Mouse (Mus musculus) kidney, adult 8-10 months (tissue): Measurements from ENCODE around the gene Hoxb8.
A peak's percentile ranks its signal among the peaks of the same experiment; 100 is the strongest.

ENCODE experiments used
- DNase-seq, 2 experiments: peaks; one replicate each; pipeline ENCODE4 v3.0.0; 2022

The Hoxb8 gene

DNA sequence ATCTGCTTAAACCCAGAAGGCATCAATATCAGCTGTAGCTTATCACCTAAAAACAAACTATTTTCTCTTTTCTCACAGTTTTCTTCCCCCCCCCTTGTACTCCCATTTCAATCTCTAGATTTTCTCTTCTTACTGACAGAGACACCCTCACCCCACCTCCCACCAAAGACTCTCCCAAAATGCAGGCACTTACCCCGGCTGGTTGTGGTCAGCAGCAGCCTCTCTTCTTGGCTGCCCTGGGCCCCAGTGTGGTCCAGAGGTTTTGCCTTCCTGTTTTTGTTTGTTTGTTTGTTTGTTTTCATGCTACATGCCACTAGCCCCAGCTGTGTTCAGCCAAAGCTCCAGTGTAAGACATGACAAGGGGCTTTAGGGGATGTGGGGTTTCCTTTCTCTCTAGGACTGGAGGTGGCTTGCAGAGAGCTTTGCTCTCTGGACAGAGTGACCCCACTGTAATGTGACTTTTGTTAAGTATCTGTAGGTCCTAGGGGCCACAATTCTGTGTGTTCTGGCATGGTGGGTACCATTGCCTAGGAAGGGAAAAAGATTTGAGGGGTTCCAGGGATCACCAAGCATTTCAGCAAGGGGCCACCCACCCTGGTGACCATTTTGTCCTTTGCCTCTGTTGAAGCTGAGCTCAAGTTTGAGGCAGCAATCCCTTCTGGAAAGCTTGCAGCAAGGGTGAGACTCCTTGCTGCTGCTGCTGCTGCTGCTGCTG, 13.5 kb upstream of the Hoxb8 start:
- no peak for DNase-seq

DNA sequence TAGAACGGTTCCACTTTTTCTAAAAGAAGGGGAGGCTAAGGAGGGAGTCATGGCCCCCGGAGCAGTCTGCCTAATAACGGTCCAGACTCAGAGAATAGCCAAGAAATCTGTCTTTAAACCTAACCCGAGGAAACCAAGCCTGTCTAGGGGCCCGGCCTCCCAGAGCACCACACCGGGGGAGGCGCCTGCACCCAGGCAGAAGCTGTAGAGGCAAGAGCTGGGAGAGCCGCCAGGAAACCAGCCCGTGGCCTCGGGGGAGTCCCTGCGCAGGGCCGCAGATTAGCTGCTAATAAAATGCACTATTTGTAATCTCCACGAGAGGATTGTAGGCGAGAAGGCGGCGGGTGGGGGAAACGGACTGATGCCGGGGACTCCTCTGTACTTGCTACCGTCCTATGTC, 11.8 kb upstream of the Hoxb8 start:
- peak; percentile 75 to 81 for DNase-seq

DNA sequence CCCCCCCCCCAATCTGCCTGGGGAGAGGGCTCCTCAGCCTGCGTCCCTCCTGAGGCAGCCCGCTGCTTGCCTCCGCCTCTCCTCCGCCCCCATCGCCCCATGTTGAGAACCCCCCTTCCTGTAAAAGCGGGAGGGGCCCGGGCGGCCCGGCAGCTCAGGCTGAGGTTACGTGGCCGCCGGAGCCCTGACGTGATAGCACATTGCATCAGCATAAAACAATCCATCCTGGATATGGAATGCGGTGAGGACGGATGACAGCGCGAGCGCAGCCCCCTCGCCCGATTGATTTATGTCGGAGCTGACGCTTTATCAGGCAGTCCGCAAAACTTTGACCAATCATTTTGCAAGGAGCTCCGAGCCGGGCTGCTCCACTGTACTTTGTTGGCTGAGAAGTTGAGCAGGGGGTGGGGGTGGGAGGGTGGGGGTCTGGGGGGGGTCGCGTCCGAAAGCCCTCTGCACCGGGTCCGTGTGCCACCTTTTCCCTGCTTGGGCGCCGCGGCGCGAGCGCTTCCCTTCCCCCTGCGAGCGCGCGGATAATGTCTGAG, 10.6 kb upstream of the Hoxb8 start, which contains the start of gene Hoxb9:
TSS of gene Hoxb9 (plus strand) at position 462 of the 545 bp plus-strand sequence.
- DNase-seq: peak; percentile 53 to 73

DNA sequence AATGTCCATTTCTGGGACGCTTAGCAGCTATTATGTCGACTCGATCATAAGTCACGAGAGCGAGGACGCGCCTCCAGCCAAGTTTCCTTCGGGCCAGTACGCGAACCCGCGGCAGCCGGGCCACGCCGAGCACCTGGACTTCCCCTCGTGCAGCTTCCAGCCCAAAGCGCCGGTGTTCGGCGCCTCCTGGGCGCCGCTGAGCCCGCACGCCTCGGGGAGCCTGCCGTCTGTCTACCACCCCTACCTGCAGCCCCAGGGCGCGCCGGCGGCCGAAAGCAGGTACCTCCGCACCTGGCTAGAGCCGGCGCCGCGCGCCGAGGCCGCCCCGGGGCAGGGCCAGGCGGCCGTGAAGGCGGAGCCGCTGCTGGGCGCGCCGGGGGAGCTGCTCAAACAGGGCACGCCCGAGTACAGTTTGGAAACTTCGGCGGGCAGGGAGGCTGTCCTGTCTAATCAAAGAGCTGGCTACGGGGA, 10.1 kb upstream of the Hoxb8 start:
- peak; percentile 72 to 73 for DNase-seq

DNA sequence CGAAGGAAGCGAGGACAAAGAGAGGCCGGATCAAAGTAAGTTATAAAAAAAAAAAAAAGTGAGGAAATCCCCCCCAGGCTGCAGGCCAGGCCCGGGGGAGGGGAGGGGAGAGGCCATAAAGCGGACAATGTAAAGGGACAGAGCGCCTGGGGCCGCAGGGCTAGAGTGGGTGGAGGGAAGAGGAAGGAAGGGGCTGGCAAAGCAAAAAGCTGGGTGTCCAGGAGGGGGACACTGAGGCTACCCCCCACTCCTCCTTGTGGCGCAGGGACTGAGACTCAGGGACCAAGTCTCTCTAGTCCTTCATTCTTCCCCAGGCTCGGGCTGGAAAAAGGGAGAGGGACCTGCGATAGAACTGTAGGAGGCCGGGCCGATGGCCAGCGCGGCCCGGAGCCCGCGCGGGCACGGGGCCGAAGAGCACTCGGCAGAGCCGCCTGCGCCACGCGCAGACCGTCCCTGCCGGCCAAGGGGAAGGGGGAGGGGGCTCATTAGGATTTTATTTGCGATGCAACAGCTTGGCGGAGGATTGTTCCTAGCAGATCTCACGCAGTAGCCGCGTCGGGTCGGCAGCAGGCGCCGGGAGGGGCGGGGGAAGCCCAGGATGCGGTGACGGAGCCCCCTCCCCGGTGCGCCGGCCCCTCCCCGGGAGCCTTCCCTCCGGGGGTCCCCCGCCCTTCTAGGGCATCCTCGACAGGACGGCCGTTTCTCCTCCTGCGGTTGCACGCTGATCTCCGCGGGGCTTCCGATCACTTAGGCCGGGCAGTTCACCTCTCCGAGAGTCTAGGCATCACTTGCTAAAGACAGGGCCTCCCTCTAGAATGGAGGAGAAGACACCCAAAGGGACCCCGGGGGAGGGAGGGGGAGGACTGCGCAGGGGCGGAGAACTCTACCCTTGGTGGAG, 9.4 kb upstream of the Hoxb8 start:
- DNase-seq: peak in 1 of 2 experiments; percentile 42

GRCm38 (mm10) chr11:96274428-96274827, 7.3 kb upstream of the Hoxb8 start:
- DNase-seq: no peak

DNA sequence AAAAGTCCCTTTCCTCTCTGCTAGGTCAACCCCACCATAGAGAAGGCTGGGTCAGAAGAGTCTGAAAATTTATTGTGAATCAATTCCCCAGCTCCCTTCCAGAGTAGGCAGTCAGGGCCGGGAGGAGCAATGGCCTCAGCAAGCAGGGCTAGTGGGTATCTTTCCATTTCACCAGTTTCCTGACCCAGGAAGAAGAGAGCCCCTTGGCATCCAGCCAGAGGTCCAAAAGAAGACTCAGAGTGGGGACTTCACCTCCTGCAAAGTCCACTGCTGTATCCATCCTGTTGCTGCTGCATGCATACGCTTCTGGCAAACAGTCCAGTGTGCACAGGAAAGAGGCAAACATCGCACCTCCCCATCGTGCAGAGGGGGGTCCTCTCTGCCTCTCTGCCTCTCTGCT, 5.8 kb upstream of the Hoxb8 start:
- DNase-seq: peak in 1 of 2 experiments; percentile 57

DNA sequence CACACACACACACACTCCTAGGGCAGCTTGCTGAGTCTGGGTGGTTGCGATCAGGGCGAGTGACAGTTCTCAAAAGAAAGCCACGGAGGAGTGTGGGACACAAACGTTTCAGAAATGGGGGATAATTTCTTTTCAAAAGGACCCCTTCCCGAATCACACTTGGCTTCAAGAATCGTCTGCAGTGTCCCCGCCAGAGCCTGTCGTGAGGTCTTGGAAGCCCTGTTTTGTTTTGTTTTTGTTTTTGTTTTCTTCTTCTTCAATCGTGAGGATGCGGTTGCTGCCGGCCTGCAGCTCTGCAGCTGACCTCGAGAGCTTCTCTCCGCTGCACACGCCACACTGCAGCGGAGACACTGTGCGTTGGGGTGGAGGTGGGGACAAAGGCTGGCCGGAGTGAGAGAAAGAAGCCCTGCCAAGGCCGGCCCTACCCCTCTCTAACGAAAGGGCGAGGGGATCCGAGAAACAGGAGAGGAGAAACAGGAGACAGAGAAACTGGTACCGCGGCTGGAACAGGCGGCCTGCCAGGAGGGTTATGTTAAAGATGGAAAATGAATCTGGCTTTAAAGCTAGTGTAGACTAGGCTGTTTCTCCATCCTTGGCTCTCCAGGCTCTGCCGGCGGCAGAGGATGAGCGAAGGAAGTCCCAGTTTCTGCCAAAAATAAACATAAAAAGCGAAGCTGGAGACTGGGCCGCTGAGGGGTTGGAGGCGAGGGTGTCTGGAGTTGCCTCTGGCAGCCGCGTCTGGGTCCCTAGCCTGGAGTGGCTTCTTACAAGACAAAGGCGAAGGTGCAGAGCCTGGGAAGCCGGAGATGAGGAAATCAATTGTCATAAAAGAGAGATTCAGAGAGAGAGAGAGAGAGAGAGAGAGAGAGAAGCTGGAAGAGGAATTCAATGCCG, 4.3 kb upstream of the Hoxb8 start:
- DNase-seq: no peak

- no peak for DNase-seq
Observed at GRCm38 (mm10) chr11:96278324-96278723, 3.4 kb upstream of the Hoxb8 start.

- DNase-seq: peak; percentile 91 to 92
Observed at GRCm38 (mm10) chr11:96278773-96279172, 2.9 kb upstream of the Hoxb8 start.

DNA sequence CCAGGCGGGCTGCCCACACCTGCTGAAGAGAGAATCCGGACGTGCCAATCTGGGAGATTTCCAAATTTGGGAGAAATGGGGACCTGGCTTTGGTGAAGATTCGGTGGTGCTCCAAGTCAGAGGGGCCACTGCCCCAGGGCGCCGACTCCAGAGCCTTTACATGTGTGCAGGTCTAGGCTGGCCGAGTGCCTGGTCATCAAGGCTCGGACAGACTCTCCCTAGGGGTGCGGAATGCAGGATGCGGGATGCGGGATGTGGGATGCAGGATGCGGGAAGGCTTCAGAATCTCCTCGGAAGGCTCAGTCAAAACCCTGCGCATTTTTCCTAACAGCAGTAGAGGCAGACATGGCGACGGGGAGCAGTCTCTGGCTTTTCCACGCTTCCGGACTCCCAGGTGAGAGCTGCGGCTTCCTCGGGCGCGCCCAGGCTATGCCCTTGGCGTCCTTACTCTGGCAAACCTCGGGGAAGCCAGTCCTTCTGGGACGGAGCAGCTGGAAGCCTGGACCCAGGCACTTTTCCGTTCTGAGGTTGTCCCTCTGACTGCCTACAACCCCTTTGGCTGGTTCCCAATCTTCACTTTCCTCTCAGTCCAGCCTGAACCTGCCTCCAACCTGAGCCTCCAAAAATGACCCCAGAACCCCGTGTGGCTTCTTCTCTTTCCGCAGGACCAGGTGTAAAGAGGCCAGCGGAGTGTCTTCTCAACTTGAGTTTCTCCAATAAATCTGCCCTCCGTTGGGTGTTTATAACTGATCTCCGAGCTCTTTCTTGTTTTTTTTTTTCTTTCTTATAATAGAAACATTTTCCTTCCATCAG, 2.1 kb upstream of the Hoxb8 start:
- DNase-seq: peak in 1 of 2 experiments; percentile 50

GRCm38 (mm10) chr11:96280399-96281378, 1.0 kb upstream of the Hoxb8 start:
- DNase-seq: peak in 1 of 2 experiments; percentile 60

GRCm38 (mm10) chr11:96281396-96281795, 309 bp upstream of the Hoxb8 start:
- peak in 1 of 2 experiments; percentile 36 for DNase-seq

DNA sequence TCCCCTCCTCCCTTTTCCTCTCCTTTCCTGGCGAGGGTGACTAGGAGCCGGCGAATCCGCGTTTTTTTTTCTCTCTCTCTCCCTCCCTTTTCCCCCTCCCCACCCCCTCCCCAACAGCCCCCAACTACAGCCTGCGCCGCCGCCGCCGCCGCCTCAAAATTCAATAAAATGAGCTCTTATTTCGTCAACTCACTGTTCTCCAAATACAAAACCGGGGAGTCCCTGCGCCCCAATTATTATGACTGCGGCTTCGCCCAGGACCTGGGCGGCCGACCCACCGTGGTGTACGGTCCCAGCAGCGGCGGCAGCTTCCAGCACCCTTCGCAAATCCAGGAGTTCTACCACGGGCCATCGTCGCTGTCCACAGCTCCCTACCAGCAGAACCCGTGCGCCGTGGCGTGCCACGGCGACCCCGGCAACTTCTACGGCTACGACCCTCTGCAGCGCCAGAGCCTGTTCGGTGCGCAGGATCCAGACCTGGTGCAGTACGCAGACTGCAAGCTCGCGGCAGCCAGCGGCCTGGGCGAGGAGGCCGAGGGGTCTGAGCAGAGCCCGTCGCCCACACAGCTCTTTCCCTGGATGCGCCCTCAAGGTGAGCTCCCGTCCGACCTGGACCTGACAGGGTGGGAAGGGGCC, 1.2 kb downstream of the Hoxb8 start:
- peak in 1 of 2 experiments; percentile 33 for DNase-seq

GRCm38 (mm10) chr11:96284041-96284749, 2.5 kb downstream of the Hoxb8 start:
- peak in 1 of 2 experiments; percentile 49 for DNase-seq

DNA sequence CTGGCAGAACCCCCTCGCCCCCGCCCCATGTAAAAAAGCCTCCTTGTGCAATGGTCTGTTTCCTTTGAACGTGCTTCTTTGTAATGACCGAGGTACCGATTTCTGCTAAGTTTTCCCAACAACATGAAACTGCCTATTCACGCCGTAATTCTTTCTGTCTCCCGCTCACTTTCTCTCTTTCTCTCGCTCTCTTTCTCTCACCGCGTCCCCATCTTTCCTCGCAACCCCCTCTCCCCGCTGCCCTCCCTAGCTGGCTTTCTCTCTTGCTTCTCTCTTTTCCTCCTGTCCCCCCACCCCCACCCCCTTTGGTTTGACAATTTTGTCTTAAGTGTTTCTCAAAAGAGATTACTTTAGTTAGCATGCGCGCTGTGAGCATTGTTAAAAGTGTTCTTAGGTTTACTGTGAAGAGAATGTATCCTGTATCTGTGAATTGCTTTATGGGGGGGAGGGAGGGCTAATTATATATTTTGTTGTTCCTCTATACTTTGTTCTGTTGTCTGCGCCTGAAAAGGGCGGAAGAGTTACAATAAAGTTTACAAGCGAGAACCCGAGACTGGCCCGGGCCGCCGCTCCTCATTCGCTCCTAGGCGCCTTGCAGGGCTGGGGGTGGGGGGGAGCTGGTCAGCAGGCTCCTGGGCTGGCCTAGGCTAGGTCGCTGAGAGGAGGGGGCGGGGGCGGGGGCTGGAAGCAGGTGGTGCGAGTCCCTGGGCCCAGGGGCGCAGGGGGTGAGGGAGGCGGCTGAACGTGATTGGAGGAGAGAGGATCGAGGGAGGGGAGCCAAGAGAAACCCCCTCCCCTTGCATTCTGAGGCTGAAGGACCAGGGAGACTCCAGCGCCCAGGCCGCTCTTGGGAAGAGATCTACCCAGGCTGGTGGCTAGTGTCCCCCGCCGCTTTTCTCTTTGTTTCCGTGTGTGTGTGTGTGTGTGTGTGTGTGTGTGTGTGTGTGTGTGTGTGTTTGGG, 3.3 kb downstream of the Hoxb8 start:
- peak; percentile 72 to 82 for DNase-seq
